Mouse (Mus musculus) kidney, postnatal 10 days (tissue): Measurements from ENCODE around the gene Olfr1012.
"Not testable (repeated sequence)": the region's sequence is repeated elsewhere in the genome, so short reads cannot be mapped to it uniquely, and the experiment has no call there.

ENCODE experiments used
- DNase-seq: peaks from one replicate; pipeline ENCODE4 v3.0.0; 2021; ENCODE audit warnings: mixed read lengths

Gene Olfr1012

GRCm38 (mm10) chr2:85762666-85763065 is at the start of gene Olfr1012:
Olfr1012 (minus strand) TSS chr2:85762766.
- DNase-seq = no peak

DNA sequence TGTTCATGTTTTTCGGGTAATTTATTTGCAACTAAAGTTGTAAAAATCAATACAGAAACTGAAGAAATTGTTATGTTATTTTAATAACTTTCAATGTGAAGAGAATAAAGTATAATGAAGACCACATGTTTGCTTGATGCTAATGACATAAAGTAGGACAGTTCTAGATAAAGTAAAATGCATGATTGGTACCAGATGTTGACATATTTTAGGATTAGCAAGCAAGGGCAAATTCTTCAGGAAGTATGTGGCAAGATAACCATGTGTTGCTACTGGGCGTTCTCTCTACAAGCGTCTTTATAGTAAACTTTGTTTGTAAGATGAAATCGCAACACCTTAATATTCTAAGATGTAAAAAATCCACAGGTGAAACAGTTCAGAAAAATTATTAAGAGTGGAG is 41.9 kb upstream of the Olfr1012 start:
- no peak for DNase-seq

DNA sequence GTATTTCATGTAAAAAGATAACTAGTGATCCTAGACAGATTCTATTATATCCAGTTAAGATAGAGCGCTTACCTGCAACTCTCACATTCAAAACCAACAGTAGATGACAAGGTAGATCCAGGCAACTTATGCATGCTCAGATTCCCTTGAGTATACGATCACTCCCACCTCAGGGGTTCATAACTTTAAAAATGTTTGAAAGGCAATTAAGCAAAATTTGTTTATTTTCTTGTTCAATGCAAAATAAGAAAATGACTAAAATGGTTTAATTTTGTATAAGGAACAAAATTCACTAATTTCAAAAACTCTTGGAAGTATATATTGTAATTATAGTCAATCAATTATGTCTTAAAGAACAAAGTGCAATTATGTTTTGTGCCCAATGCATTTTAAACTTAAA is 39.9 kb upstream of the Olfr1012 start, which contains the start of gene Olfr1016:
Gene Olfr1016, minus strand, starts transcription at position 101 of the 400 bp plus-strand sequence.
- DNase-seq = no peak

GRCm38 (mm10) chr2:85792331-85792730 is 29.8 kb upstream of the Olfr1012 start:
- no peak for DNase-seq

- no peak for DNase-seq
These were observed 19.2 kb upstream of the Olfr1012 start, which contains the start of gene Olfr1015 for GRCm38 (mm10) chr2:85781717-85782116. Olfr1015 (plus strand) TSS chr2:85782017.

- no peak for DNase-seq
These were observed 9.8 kb upstream of the Olfr1012 start, which contains the start of gene Olfr1014 for GRCm38 (mm10) chr2:85772413-85772812. Olfr1014 (plus strand) TSS chr2:85772713.

DNA sequence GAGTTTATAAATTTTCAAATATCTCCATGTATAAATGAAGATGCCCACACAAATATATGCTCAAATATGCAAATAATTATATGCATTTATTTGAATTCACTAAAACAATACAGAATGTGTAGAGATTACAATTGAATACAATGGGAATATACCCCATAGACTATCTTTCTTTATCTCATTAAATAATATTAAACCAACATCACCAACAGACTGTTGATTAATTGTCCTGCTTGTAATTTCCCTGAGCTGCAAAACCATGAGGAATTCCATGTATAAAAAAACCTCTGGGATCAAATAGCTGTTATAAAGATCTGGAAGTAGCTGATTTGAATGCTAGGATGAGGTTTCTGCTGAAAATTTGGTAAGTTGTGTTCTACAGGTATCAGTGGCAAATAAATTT is 4.2 kb upstream of the Olfr1012 start, which contains the start of gene Olfr1013:
Gene Olfr1013, plus strand, starts transcription at position 301 of the 400 bp plus-strand sequence.
- no peak for DNase-seq

DNA sequence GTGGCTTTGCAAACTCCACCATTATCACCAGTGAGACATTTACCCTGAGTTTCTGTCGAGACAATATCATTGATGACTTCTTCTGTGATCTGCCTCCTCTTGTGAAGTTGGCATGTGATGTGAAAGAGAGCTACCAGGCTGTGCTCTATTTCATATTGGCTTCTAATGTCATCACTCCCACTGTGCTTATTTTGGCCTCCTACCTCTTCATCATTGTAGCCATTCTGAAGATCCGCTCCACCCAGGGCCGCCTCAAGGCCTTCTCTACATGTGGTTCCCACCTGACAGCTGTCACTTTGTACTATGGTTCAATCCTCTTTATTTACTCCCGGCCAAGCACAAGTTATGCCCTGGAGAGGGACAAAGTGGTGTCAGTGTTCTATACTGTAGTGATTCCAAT is 8.7 kb downstream of the Olfr1012 start:
- no peak for DNase-seq

DNA sequence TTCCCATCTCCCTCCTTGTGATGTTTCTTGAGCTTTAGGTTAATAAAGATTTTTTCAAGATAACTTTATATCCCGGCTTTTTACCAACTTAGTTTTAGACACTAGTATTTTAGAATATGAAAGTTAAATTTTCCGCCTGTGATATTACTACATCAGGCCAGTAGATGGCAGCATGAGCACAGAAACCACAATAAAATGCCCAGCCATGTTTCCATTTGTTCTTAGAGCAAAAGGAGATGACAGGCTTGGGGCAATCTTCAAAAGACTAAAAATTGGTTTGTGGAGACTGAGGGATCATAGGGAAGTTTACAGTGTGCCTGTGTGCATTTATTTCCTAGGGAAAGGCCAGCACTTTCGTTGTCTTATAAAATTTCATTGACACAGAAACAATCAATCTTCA is 36.8 kb downstream of the Olfr1012 start:
- DNase-seq = peak; percentile 19

GRCm38 (mm10) chr2:85715119-85715518 is 47.4 kb downstream of the Olfr1012 start, which contains the start of gene Olfr1009:
Olfr1009 (plus strand) TSS chr2:85715419.
- DNase-seq = no peak

DNA sequence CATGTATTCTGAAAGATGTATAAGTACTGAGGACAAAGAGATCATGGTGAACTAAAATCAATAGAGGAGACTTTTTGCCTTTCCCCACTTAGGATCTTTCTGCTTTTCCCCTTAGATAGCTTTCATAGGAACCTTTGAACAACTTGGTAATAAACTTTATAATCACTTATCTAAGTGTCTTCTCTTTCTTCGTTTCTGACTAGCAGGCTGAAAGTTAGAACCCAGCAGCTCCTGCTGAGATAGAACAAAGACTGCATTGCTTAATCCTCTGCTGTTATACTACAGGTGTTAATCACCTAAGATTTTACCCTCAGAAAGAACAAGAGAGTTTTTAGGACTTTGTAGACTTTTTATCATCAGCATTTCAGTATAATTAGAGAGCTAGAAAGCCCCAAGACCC is 51.4 kb downstream of the Olfr1012 start:
- no peak for DNase-seq

DNA sequence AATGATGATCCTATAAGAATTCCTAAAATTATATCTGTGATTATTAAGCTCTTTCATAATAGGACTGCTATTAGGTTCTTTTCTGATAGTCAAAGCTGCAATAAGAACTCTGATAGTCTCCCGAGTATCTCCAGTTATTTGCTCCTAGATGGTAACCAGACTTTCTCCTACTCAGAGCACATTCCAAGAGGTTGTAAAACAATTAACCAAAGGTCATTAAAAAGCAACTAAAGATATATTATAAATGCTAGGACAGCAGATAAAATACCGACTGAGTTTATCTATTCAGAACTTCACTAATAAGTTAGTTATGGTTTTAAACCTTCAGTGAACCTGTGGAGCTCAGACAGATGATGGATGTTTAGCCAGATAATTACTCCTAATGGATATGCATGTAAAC is 51.9 kb downstream of the Olfr1012 start:
- not testable (repeated sequence) for DNase-seq
